Mouse (Mus musculus) heart, postnatal 0 days (tissue): ENCODE data around the gene Prmt9. TPM values are rescaled to one million over a fixed set of nuclear protein-coding genes. Genes with fewer than 3 reads are reported as not detected.

Experiments
- ATAC-seq: fragments of 200-750 bp; cut with Nextera tagmentation; 2 replicates; pipeline ENCODE4 v1.8.0; 2017; ENCODE audit warnings: low read depth, moderate number of reproducible peaks, moderate library complexity; ENCODE audit not compliant: insufficient read depth
- DNase-seq: peaks from one replicate; pipeline ENCODE4 v3.0.0-alpha.2; 2016; ENCODE audit warnings: low spot score
- H3K27ac ChIP-seq: fragments of 300-500 bp; sonication (generic); 2 replicates; pipeline ENCODE4 v1.5.1; 2014; ENCODE audit warnings: low read depth, mild to moderate bottlenecking
- H3K27me3 ChIP-seq: fragments of 300-500 bp; sonication (generic); 2 replicates; pipeline ENCODE4 v1.6.1; 2014; ENCODE audit warnings: low read length, mixed read lengths; ENCODE audit not compliant: control insufficient read depth, insufficient read depth
- H3K36me3 ChIP-seq: fragments of 300-500 bp; sonication (generic); replicated peaks from 2 replicates; pipeline ENCODE4 v1.6.1; 2014; ENCODE audit warnings: low read length, mixed read lengths; ENCODE audit not compliant: control insufficient read depth, insufficient read depth
- H3K4me1 ChIP-seq: fragments of 300-500 bp; sonication (generic); 2 replicates; pipeline ENCODE4 v1.6.1; 2014; ENCODE audit warnings: antibody characterized with exemption; ENCODE audit not compliant: control insufficient read depth, insufficient read depth
- H3K4me2 ChIP-seq: fragments of 300-500 bp; sonication (generic); 2 replicates; pipeline ENCODE4 v1.6.1; 2014; ENCODE audit warnings: low read depth, mild to moderate bottlenecking, low read length, moderate library complexity
- H3K4me3 ChIP-seq: fragments of 300-500 bp; sonication (generic); 2 replicates; pipeline ENCODE4 v1.5.1; 2014; ENCODE audit warnings: low read depth, low read length
- H3K9ac ChIP-seq: fragments of 300-500 bp; sonication (generic); replicated peaks from 2 replicates; pipeline ENCODE4 v1.6.1; 2014; ENCODE audit warnings: low read depth, low read length, mixed read lengths
- H3K9me3 ChIP-seq: fragments of 300-500 bp; sonication (generic); replicated peaks from 2 replicates; pipeline ENCODE4 v1.6.1; 2016; ENCODE audit warnings: low read length; ENCODE audit not compliant: control insufficient read depth
- CTCF ChIP-seq: IDR thresholded peaks from 2 replicates; pipeline ENCODE4 v1.5.1; 2016; ENCODE audit warnings: antibody characterized with exemption, control low read depth, low read depth
- EP300 ChIP-seq: IDR thresholded peaks from 2 replicates; pipeline ENCODE4 v1.6.1; 2016; ENCODE audit warnings: antibody characterized with exemption, low read depth
- WGBS: fragments of 180-500 bp; shearing (Covaris S2); extraction: QIAGEN DNeasy Blood & Tissue Kit; methylation state at CpG from one replicate; pipeline ENCODE4 v1.1.7; 2014; 5-methylcytosine and 5-hydroxymethylcytosine counted together
- polyA plus RNA-seq: library from polyadenylated mRNA; unstranded; fragments of >200 nt; fragmentation: Nextera tagmentation; extraction: Ambion mirVana; gene quantifications from 2 replicates; pipeline ENCODE4 v1.2.1, GENCODE M21; 2015
- total RNA-seq: library from RNA; depleted of rRNA; stranded (reverse); fragments of >200 nt; gene quantifications from 2 replicates; pipeline ENCODE4 v1.2.3, GENCODE M21; 2014; ENCODE audit warnings: low replicate concordance

Prmt9 gene
- total and polyA plus RNA-seq, 2 experiments from 2014 or later: 14.9 to 15.1 TPM

- Histone ChIP-seq H3K36me3 (no peaks in the 10 kb centered on the region), H3K4me1 (peaks cover 26% of the 10 kb centered on the region), H3K9me3 (no peaks in the 10 kb centered on the region), H3K4me2 (peak within 1 kb of the TSS; percentile 68), H3K9ac (peak within 1 kb of the TSS; percentile 82), H3K4me3 (peak within 1 kb of the TSS; percentile 69), H3K27me3 (no peaks in the 10 kb centered on the region), H3K27ac (peak within 1 kb of the TSS; percentile 86)
- ATAC-seq: peak; percentile 90
- no peak for TF ChIP-seq CTCF
- WGBS: under 1% methylated on average over 68 of the region's 95 CpGs
- DNase-seq: peak; percentile 90
Observed at GRCm38 (mm10) chr8:77517301-77518200, 31.6 kb upstream of the Prmt9 start, which contains the start of gene Arhgap10. TSS of gene Arhgap10 (minus strand) at chr8:77517953.

GRCm38 (mm10) chr8:77518201-77519115 is 30.7 kb upstream of the Prmt9 start:
- Histone ChIP-seq H3K4me2 (peak overlapping the region; percentile 68), H3K4me1 (peaks cover 24% of the 10 kb centered on the region), H3K36me3 (no peaks in the 10 kb centered on the region), H3K9ac (peak overlapping the region; percentile 82), H3K27me3 (no peaks in the 10 kb centered on the region), H3K9me3 (no peaks in the 10 kb centered on the region), H3K27ac (peak overlapping the region; percentile 86), H3K4me3 (peak overlapping the region; percentile 69)
- WGBS: 4% methylated on average over 33 of the region's 33 CpGs
- no peak for TF ChIP-seq EP300
- no peak for TF ChIP-seq CTCF
- DNase-seq (peak; percentile 37), ATAC-seq (peak; percentile 27)

GRCm38 (mm10) chr8:77520601-77521000 is 28.6 kb upstream of the Prmt9 start:
- Histone ChIP-seq H3K4me2 (no peak overlapping the region), H3K36me3 (no peaks in the 10 kb centered on the region), H3K9me3 (no peaks in the 10 kb centered on the region), H3K27me3 (no peaks in the 10 kb centered on the region), H3K4me1 (peaks cover 20% of the 10 kb centered on the region), H3K4me3 (no peak overlapping the region), H3K27ac (no peak overlapping the region), H3K9ac (no peak overlapping the region)
- DNase-seq (no peak), ATAC-seq (no peak)
- WGBS: 94% methylated on average over 4 of the region's 4 CpGs
- TF ChIP-seq CTCF (no peak), EP300 (no peak)

GRCm38 (mm10) chr8:77521028-77521785 is 28.0 kb upstream of the Prmt9 start:
- H3K4me1 ChIP-seq: 0 out of 2 replicates have a peak, but pooled peaks cover 15% of the 10 kb centered on the region
- H3K36me3 ChIP-seq: no peaks in the 10 kb centered on the region
- WGBS: 79% methylated on average over 8 of the region's 8 CpGs
- no peaks in the 10 kb centered on the region for H3K27me3 ChIP-seq
- H3K4me3 ChIP-seq: no peak overlapping the region
- TF ChIP-seq CTCF: no peak
- TF ChIP-seq EP300: no peak
- H3K9me3 ChIP-seq: no peaks in the 10 kb centered on the region
- no peak overlapping the region for H3K4me2 ChIP-seq
- no peak for DNase-seq
- ATAC-seq: no peak
- H3K9ac ChIP-seq: no peak overlapping the region
- H3K27ac ChIP-seq: no peak overlapping the region

DNA sequence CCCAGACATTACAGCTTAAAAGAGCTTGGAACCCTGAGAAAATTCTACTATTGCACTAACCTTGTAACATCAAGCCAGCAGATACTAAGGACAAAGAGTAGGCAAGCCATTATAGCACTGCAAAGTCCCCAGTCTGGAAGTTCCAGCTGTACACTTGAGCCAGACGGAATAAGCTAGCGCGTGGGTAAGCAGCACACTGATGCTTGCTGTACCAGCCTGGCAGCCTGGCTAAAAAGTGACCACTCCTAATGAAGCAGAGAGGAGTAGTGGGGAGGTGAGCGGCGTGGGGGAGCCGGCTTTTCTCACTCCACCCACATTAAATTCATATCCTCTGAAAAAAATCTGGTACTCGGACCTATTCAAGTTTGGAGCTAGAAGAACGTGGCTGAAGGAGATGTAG is 26.2 kb upstream of the Prmt9 start:
- 75% methylated on average over 8 of the region's 8 CpGs for WGBS
- Histone ChIP-seq H3K27me3 (no peaks in the 10 kb centered on the region), H3K4me3 (no peak overlapping the region), H3K4me1 (0 out of 2 replicates have a peak, but pooled peaks cover 15% of the 10 kb centered on the region), H3K4me2 (no peak overlapping the region), H3K9me3 (no peaks in the 10 kb centered on the region), H3K9ac (no peak overlapping the region), H3K27ac (peak overlapping the region; percentile 33), H3K36me3 (no peaks in the 10 kb centered on the region)
- TF ChIP-seq EP300 (no peak), CTCF (no peak)
- DNase-seq (no peak), ATAC-seq (no peak)
